Mouse (Mus musculus) ovary, postnatal 14 days (tissue): ENCODE measurements around the gene Atpaf1.

Source experiments
- DNase-seq: peaks from one replicate; pipeline ENCODE4 v3.0.0; 2022; ENCODE audit warnings: low spot score

Atpaf1 gene

DNA sequence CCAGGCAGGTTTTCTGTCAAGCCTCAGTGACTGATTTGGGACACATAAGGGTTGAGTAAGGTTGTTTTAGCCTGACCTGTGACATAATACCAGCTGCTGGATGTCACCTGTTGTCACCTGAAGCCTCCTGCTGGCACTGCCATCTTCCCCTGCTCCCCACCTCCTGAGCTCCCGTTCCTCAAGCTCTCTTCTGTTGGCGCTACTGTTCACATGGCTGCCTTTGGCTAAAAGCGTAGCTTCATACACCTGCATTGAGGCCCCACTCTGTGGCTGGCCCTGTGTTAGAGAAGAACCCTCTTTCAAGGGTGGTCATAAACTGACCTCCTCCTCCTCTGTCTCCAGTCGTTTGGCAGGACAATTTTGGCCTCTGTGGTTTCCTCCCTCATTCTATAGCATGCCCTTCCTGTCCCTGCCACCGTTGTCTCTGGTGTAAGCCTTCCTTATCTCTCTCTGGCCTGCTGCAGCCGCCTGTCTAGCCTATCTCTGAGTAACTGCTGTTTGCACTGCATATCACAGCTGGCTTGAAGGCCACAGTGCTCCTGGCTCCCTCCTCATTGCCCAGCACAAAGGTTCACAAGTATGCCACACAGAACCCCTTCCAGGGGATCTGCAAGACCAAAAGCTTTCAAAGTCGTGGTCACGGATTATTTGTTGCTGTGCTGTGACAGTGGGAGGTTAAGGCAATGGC lies 64.5 kb downstream of the Atpaf1 start:
- no peak for DNase-seq

DNA sequence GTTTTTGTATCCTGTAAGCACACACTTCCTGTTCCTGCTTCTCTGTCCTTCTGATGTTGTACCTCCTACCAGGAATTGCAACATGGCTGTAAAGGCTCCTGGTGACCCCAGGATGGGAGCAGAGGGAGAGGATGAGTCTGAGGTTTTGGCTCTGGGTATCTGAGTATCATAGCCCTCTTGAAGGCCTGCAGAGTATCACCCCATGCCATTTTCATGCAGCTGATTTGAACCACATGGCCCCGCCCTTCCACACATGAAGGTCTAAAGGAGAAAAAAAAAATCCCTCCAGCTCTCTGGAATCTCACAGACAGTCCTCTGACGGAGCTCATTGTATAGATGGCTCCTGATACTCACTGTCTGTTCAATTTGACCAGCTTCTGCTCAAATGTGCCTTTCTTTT lies 65.5 kb downstream of the Atpaf1 start:
- no peak for DNase-seq

DNA sequence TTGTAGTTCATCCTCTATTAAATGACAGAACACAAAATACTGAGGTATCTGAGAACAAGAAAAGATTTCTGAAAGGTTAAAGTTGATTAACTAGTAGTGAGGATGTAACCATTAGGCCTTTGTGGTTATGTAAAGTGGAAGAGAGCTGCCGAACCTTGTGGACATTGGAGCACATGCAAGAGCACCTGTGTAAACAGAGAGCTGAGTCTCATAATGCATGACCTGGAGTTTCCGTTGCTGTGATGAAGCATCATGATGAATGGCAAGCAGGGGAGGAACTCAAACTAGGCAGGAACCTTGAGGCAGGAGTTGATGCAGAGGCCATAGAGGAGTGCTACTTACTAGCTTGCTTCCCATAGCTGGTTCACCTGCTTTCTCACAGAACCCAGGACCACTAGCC lies 66.0 kb downstream of the Atpaf1 start:
- no peak for DNase-seq

GRCm38 (mm10) chr4:115851569-115851968 lies 67.0 kb downstream of the Atpaf1 start:
- no peak for DNase-seq

DNA sequence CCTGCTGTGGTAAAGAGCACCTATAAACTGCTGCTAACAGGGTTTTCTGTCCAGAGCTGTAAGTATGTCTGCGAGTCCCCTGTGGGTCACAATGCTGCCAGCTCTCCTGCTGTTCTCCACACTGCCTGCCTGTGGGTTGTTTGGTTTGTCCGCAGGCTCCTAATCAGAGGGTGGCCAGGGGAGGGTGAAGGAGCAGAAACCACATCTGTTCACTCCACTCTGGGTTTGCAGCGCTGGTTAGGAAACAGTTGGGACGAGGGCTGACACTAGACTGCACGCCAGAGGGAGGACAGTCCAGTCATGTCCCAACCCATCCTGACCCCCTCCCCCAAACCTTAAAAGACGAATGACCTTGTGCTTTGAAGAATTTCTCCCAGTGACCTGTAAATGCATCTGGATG lies 70.5 kb downstream of the Atpaf1 start:
- DNase-seq = no peak

DNA sequence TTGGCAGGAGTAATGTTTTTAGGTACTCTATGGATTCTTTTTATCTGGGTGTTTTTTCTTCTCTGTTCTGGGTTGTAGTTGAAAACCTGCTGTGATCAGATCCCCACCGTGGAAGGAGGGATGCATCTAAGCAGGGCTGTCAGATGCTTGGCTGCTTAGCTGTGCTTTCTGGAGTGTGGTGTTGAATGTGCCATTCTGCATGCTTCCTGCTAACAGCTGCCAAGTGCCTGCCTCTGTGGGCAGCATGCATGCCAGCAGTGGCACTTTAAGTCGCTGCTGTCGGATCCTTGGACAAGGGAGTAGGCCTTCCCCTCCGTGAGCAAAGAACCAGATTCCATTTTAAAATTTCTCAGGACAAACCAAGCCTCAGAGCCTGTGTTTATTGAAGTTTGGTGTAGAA lies 71.0 kb downstream of the Atpaf1 start:
- DNase-seq = no peak

- DNase-seq = no peak
Observed at GRCm38 (mm10) chr4:115856282-115856681, 71.7 kb downstream of the Atpaf1 start.

- no peak for DNase-seq
Observed at GRCm38 (mm10) chr4:115857293-115857883, 72.8 kb downstream of the Atpaf1 start.

GRCm38 (mm10) chr4:115863352-115863751 lies 78.7 kb downstream of the Atpaf1 start:
- no peak for DNase-seq

GRCm38 (mm10) chr4:115863880-115864279 lies 79.3 kb downstream of the Atpaf1 start:
- DNase-seq = no peak
